Mouse (Mus musculus): ENCODE results near the gene Slc22a14. TPM values are rescaled to one million over a fixed set of nuclear protein-coding genes. Genes with fewer than 3 reads are reported as not detected.

Slc22a14 gene
- polyA plus RNA-seq, 1 experiment from 2014 or later = not detected

DNA sequence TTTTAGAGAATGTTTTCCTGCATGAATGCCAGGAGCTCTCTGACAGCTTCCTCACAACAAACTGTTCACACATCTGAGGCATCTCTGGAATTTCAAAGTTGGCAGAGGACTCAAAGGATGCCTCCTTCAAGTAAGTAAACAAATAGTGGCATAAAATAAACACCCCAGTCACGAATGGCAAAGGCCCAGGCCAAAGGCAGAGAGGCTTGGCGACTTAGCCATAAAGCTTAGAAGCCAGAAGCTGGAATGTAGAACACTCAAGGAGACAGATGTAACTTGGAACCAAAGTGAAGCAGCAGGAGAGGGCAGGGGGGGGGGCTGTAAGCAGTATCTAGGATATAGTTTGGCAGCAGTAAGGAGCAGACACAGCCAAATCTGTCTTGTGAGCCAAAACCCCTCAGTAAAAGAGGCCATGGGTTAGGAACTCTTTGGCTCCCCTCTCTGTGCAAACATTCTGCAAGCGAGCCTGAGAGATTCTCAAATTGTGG, 184.1 kb downstream of the Slc22a14 start:
- H3K27me3 ChIP-seq = no peaks in the 10 kb centered on the region; the same call in 1 of the 2 replicates
- no peaks in the 10 kb centered on the region for H3K36me3 ChIP-seq
- no peaks in the 10 kb centered on the region for H3K4me1 ChIP-seq
- no peaks in the 10 kb centered on the region for H3K9me3 ChIP-seq
- H3K27ac ChIP-seq = no peak overlapping the region
- H3K4me2 ChIP-seq (replicated peaks) = no peak overlapping the region
- no peak for ATAC-seq (ENCODE audit: insufficient number of reproducible peaks, insufficient read depth, low FRiP score, low TSS enrichment)
- H3K9ac ChIP-seq = no peak overlapping the region
- H3K4me3 ChIP-seq = no peak overlapping the region
- 47% methylated on average over 3 of the region's 3 CpGs for WGBS

DNA sequence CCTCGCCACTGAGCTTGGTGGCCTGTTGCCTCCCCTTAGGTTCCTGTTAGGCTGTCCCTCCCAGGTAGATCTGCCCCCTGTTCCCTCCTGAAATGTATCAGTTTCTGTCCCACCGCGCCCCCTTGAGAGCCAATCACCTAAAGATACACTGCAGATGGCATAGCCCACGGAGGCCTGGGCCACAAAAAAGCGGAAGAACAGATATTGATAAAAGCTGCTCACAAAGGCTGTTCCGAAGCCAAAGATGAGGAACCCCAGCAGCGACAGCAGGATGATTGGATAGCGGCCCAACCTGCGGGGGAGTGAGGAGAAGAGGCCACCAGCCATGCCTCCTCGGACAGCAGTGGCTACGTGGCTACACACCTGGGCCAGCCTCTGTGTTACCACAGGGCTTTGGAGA, 186.1 kb downstream of the Slc22a14 start:
- H3K4me3 ChIP-seq = no peak overlapping the region
- H3K9ac ChIP-seq = no peak overlapping the region
- WGBS = 82% methylated on average over 11 of the region's 11 CpGs
- H3K4me2 ChIP-seq (replicated peaks) = no peak overlapping the region
- no peak for ATAC-seq (ENCODE audit: insufficient number of reproducible peaks, insufficient read depth, low FRiP score, low TSS enrichment)
- H3K4me1 ChIP-seq = no peaks in the 10 kb centered on the region
- H3K9me3 ChIP-seq = no peaks in the 10 kb centered on the region
- no peaks in the 10 kb centered on the region for H3K27me3 ChIP-seq
- no peak overlapping the region for H3K27ac ChIP-seq
- no peaks in the 10 kb centered on the region for H3K36me3 ChIP-seq

DNA sequence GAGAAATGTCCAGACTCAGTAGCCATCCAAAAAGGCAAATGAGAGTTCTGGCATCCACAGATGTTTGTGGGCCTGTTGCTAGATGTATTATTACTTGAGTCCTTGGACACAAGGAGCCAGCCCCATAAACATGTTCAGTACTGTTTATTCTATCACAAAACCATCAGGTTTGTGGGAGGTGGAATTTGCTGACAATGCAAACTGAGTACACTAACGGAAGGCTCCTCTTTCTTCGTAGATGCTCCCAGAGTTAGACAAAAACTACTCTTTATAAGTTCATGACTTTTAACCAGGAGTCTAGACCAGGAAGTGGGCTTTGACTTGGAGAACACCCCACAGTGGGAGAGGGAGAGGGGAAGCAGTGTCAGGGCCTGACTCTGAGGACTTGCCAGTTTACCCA, 197.7 kb downstream of the Slc22a14 start:
- 94% methylated on average over 2 of the region's 2 CpGs for WGBS
- no peak overlapping the region for H3K4me2 ChIP-seq (replicated peaks)
- H3K27me3 ChIP-seq = no peaks in the 10 kb centered on the region
- H3K36me3 ChIP-seq = no peaks in the 10 kb centered on the region
- H3K27ac ChIP-seq = no peak overlapping the region
- no peak for ATAC-seq (ENCODE audit: insufficient number of reproducible peaks, insufficient read depth, low FRiP score, low TSS enrichment)
- no peaks in the 10 kb centered on the region for H3K9me3 ChIP-seq
- no peaks in the 10 kb centered on the region for H3K4me1 ChIP-seq
- no peak overlapping the region for H3K4me3 ChIP-seq
- H3K9ac ChIP-seq = no peak overlapping the region

DNA sequence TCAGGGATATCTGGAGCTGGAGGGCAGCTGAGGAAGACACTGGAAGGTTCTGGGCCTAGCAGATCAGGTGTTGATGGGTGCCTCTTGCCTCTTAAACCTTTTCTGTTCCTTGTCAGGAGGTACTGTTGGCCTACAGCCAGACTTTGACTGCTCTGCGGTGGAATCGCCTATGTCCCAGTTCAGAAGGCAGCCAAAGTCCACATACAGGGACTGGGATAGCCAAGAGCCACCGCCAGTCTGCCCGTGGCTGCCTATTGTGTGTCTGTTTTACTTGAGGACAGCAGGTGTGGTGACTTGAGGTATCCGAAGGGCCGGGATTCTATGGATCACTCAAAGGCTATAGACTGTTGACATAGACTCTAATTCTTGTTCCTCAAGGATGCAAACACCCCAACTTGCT, 199.8 kb downstream of the Slc22a14 start:
- 92% methylated on average over 6 of the region's 6 CpGs for WGBS
- no peaks in the 10 kb centered on the region for H3K27me3 ChIP-seq
- no peak overlapping the region for H3K4me3 ChIP-seq
- H3K9me3 ChIP-seq = no peaks in the 10 kb centered on the region
- ATAC-seq (ENCODE audit: insufficient number of reproducible peaks, insufficient read depth, low FRiP score, low TSS enrichment) = no peak
- H3K27ac ChIP-seq = no peak overlapping the region
- H3K4me1 ChIP-seq = no peaks in the 10 kb centered on the region
- H3K9ac ChIP-seq = no peak overlapping the region
- H3K36me3 ChIP-seq = no peaks in the 10 kb centered on the region
- H3K4me2 ChIP-seq (replicated peaks) = no peak overlapping the region

DNA sequence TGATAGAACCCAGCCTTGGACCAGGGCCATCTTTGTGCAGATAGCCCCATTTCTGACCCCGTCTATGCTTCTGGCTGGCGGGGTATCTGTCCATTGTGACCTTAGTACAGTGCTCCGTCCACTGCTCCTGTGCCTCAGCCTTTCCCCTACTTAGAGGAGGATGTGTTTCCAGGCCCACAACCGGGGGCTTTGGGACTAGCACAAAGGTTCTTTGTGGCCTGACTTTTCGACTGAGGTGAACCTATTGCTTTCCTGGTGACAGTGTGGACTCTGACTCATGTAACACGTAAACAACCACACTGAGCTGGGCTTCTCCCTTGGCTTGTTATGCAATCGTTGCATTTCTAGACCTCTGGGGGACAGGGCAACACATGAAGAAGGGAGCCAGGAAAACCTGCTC, 200.6 kb downstream of the Slc22a14 start:
- Histone ChIP-seq H3K4me1 (no peaks in the 10 kb centered on the region), H3K9ac (no peak overlapping the region), H3K9me3 (no peaks in the 10 kb centered on the region), H3K4me3 (no peak overlapping the region), H3K36me3 (no peaks in the 10 kb centered on the region), H3K4me2 (replicated peaks) (no peak overlapping the region), H3K27ac (no peak overlapping the region), H3K27me3 (no peaks in the 10 kb centered on the region)
- WGBS = 77% methylated on average over 7 of the region's 7 CpGs
- no peak for ATAC-seq (ENCODE audit: insufficient number of reproducible peaks, insufficient read depth, low FRiP score, low TSS enrichment)

DNA sequence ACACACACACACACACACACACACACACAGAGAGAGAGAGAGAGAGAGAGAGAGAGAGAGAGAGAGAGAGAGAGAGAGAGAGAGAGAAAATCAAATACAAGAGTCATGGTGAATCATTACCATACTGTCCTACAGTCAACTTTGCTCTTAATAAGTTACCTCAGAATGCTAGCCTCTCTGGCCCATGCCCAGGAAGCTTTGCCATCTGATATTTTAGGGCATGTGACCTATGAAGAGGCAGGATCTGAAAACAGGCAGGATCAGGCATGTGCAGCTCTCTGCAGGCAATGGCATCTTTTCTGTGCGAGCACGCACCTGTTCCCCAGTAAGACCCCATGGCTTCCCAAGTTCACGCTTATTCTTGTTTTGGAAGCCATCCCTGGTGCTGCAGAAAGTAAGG, 204.7 kb downstream of the Slc22a14 start:
- 86% methylated on average over 3 of the region's 3 CpGs for WGBS
- Histone ChIP-seq H3K27me3 (peaks cover 14% of the 10 kb centered on the region), H3K36me3 (no peaks in the 10 kb centered on the region), H3K9ac (no peak overlapping the region), H3K27ac (no peak overlapping the region), H3K4me3 (no peak overlapping the region), H3K4me1 (no peaks in the 10 kb centered on the region), H3K4me2 (replicated peaks) (no peak overlapping the region), H3K9me3 (no peaks in the 10 kb centered on the region)
- no peak for ATAC-seq (ENCODE audit: insufficient number of reproducible peaks, insufficient read depth, low FRiP score, low TSS enrichment)

DNA sequence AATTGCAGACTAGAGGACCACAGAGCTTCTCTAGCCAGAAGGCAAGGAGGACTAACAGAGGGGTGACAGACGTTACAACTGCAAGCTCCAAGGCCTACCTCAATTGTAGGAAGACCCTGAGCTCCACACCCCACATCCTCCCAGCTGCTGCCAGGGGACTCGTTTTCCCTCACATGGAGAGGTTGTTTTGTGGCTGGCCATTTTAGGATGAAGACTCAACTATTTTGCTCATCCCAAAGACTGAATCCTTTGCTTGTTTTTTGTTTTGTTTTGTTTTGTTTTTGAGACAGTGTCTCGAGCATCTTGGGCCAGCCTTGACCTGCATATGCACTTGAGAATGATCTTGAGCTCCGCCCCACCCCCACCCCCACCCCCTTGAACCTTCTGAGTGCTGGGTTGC, 206.5 kb downstream of the Slc22a14 start, which contains the start of gene Gm47289:
Gene Gm47289 (plus strand): TSS at position 301 of the 400 bp plus-strand sequence.
- ATAC-seq (ENCODE audit: insufficient number of reproducible peaks, insufficient read depth, low FRiP score, low TSS enrichment) = no peak
- Histone ChIP-seq H3K4me3 (no peak within 1 kb of the TSS), H3K9me3 (no peaks in the 10 kb centered on the region), H3K27me3 (peaks cover 22% of the 10 kb centered on the region), H3K4me2 (replicated peaks) (no peak within 1 kb of the TSS), H3K9ac (no peak within 1 kb of the TSS), H3K27ac (no peak within 1 kb of the TSS), H3K36me3 (no peaks in the 10 kb centered on the region), H3K4me1 (no peaks in the 10 kb centered on the region)
- 54% methylated on average over 4 of the region's 4 CpGs for WGBS

DNA sequence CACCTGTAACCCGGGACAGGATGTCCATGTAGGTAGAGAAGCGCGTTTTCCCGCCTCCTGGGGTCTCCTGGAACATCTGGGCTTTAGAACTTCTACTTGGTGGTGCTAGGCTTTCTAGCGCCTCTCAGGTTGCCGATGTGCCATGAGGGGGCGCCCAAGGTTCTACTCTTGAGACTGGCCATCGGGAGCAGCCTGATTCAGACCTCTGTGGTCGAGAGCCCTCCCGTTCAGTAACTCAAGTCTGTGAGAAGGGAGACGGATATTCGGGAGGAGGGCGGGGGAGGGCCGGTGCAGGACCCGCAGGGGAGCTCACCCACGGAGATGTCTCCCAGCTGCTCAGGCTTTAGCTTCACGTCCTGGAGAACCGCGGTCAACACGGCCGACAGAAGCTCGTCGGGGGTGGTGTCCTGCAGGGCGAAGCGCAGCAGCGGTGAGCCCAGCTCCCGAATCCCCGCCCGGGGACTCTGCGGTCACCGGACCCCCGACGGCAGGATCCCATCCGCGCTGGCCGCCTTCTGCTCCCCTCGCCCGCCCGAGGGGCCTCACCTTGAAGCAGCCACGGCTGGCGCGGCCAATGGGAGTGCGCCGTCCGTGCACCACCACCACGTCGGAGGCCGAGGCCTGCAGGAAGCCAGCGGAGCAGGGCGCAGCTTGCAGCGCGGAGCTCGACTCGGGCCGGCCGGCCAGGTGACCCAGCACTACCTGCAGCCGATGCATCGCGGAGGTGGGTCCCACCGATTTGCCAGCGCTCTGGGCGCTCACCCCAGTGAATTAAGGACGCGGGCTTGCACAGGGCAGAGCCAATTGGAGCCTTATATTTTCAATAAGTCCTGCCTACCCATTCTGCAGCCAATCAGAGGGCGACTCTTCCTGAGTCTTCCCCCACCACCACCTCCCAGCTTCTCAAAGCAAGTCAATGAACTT, 208.8 kb downstream of the Slc22a14 start, which contains the start of gene Acaa1b:
Gene Acaa1b (minus strand): TSS at position 816 of the 924 bp plus-strand sequence.
- peak within 1 kb of the TSS; percentile 53 for H3K4me3 ChIP-seq
- H3K4me1 ChIP-seq = no peaks in the 10 kb centered on the region
- 0 out of 2 replicates have a peak within 1 kb of the TSS, but pooled peaks have one; percentile 33 for H3K9ac ChIP-seq
- WGBS = 1% methylated on average over 64 of the region's 65 CpGs
- no peaks in the 10 kb centered on the region for H3K9me3 ChIP-seq
- no peaks in the 10 kb centered on the region for H3K36me3 ChIP-seq
- H3K27me3 ChIP-seq = peaks cover 23% of the 10 kb centered on the region
- peak within 1 kb of the TSS; percentile 65 for H3K4me2 ChIP-seq (replicated peaks)
- no peak within 1 kb of the TSS for H3K27ac ChIP-seq
- ATAC-seq (ENCODE audit: insufficient number of reproducible peaks, insufficient read depth, low FRiP score, low TSS enrichment) = peak; percentile 79

DNA sequence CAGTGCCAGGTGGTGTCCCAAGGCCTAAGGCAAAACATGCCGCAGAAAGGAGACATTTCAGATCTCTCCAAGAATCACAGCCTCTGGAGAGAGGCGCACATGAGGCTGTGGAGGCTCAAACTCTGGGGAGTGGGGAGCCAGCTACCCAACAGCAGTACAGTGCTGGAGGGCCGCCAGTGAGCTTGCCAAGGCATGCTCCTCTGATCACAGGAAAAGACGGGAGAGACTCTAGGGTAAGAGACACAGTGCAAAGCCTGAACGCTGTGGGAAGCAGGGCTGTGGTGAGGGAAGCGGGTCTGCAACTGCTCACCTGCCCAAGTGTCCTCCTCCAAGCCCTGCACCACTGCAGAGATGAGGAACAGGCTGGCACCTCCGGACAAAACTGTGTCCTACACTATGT, 209.5 kb downstream of the Slc22a14 start:
- Histone ChIP-seq H3K27ac (no peak overlapping the region), H3K4me1 (no peaks in the 10 kb centered on the region), H3K4me3 (no peak overlapping the region), H3K9ac (no peak overlapping the region), H3K27me3 (peaks cover 23% of the 10 kb centered on the region), H3K36me3 (no peaks in the 10 kb centered on the region), H3K4me2 (replicated peaks) (no peak overlapping the region), H3K9me3 (no peaks in the 10 kb centered on the region)
- 53% methylated on average over 7 of the region's 7 CpGs for WGBS
- ATAC-seq (ENCODE audit: insufficient number of reproducible peaks, insufficient read depth, low FRiP score, low TSS enrichment) = no peak

DNA sequence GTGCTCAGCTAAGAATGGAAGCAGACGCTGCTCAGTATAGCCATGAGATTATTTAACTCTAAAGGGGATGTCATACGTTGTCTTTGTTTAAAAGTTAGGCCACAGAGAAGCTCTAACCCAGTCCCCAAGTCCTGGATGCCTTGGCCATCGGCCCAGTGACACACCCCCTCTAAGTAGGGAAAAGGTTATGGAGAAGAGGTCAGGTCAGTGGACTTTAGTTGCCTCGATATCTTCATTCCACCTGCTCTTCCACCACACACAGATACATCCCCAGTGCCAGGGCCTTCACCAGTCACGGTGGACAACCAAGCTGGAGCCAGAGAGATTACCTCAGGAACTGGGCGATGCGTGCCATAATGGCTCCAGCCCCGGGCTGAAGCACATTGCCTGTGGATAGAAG, 209.9 kb downstream of the Slc22a14 start:
- Histone ChIP-seq H3K36me3 (no peaks in the 10 kb centered on the region), H3K9me3 (no peaks in the 10 kb centered on the region), H3K4me2 (replicated peaks) (no peak overlapping the region), H3K9ac (no peak overlapping the region), H3K27ac (no peak overlapping the region), H3K27me3 (peaks cover 23% of the 10 kb centered on the region), H3K4me3 (no peak overlapping the region), H3K4me1 (no peaks in the 10 kb centered on the region)
- ATAC-seq (ENCODE audit: insufficient number of reproducible peaks, insufficient read depth, low FRiP score, low TSS enrichment) = no peak
- 79% methylated on average over 8 of the region's 8 CpGs for WGBS

DNA sequence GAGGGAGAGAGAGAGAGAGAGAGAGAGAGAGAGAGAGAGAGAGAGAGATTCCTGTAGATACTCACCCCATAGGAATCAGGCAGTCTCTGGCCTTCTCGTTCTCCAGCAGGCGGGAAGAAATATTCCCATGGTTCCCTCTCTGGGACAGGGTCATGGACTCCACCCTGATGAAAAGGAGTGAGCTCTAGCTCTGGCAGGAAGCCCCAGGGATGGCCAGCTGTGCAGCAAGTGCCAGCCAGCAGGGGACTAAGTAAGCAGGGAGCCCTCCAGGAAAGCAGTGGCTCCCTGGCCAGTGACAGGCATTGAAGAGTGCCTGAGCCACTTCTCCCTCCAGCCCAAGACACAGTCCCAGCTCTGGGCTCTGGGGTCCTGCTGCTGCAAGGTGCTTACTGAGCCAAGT, 213.6 kb downstream of the Slc22a14 start:
- ATAC-seq (ENCODE audit: insufficient number of reproducible peaks, insufficient read depth, low FRiP score, low TSS enrichment) = no peak
- H3K4me2 ChIP-seq (replicated peaks) = no peak overlapping the region
- peaks cover 16% of the 10 kb centered on the region; the same call in 1 of the 2 replicates for H3K27me3 ChIP-seq
- H3K4me1 ChIP-seq = no peaks in the 10 kb centered on the region
- 63% methylated on average over 2 of the region's 2 CpGs for WGBS
- no peak overlapping the region for H3K27ac ChIP-seq
- H3K9ac ChIP-seq = no peak overlapping the region
- no peaks in the 10 kb centered on the region for H3K36me3 ChIP-seq
- no peaks in the 10 kb centered on the region for H3K9me3 ChIP-seq
- no peak overlapping the region for H3K4me3 ChIP-seq

DNA sequence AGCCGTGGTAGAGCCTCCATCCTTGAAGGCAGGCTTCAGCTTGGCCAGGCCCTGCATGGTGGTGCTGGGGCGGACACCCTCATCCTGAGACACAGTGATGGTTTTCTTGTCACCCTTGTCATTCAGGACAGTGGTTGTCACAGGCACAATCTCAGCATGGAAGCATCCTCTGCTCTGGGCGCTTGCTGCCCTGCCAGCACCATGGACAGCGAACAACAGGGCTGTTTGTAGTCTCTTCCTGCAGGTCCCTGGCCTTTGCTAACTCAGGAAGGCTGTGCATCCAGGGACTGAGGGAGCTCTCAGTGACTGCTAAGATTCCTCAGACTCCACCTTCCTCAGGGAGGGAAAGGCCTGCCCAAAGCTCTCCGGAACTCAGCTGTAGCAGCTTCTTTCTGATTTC, 215.8 kb downstream of the Slc22a14 start:
- H3K4me2 ChIP-seq (replicated peaks) = no peak overlapping the region
- no peaks in the 10 kb centered on the region for H3K4me1 ChIP-seq
- H3K36me3 ChIP-seq = no peaks in the 10 kb centered on the region
- 19% methylated on average over 5 of the region's 5 CpGs for WGBS
- H3K9me3 ChIP-seq = no peaks in the 10 kb centered on the region
- H3K4me3 ChIP-seq = no peak overlapping the region
- H3K9ac ChIP-seq = no peak overlapping the region
- ATAC-seq (ENCODE audit: insufficient number of reproducible peaks, insufficient read depth, low FRiP score, low TSS enrichment) = no peak
- 0 out of 2 replicates have a peak, but pooled peaks cover 2% of the 10 kb centered on the region for H3K27me3 ChIP-seq
- no peak overlapping the region for H3K27ac ChIP-seq

Data from embryonic facial prominence, embryonic 12.5 days (tissue).